Mouse (Mus musculus): ENCODE measurements around the gene Ube2h.

DNA sequence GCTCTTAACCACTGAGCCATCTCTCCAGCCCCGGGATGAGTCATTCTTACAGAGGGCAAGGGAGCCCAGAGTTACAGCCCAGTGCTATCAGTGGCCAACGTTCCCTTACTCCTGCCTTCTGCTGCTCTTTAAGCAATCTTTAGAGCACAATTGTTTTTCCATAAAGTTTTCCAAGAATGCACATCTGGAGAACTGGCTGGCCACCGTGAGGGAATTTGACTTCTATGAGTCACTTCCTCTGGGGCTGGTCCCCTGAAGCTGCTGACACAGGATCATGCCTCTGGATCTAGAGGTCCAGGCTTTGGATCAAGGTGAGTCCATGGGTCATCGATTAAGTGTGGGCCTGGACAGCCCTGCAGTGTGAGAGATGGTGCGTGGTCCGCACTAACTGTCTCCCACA is 39.7 kb upstream of the Ube2h start:
- TF ChIP-seq EP300 (IDR thresholded peaks at IDR 0.05; ENCODE audit: insufficient read depth, low read depth, low read length) (peak; percentile 66; the same call in 1 of the 2 replicates), CTCF (IDR thresholded peaks at IDR 0.05) (no peak), POLR2A (IDR thresholded peaks at IDR 0.05; ENCODE audit: insufficient read depth, low read depth, low read length) (no peak)

Data from heart, adult 2 months (tissue).